Mouse (Mus musculus): Measurements from ENCODE around the gene Hsd17b3. TPM values are rescaled to one million over a fixed set of nuclear protein-coding genes. Genes with fewer than 3 reads are reported as not detected.

The Hsd17b3 gene
- polyA plus RNA-seq, 1 experiment from 2014 or later = not detected

GRCm38 (mm10) chr13:64018586-64019141 is 70.4 kb downstream of the Hsd17b3 start:
- H3K27me3 ChIP-seq (ENCODE audit: control insufficient read depth, insufficient read depth, low read length) = no peaks in the 10 kb centered on the region
- no peak overlapping the region for H3K4me3 ChIP-seq (replicated peaks; ENCODE audit: low read length)
- DNase-seq (ENCODE audit: low spot score) = no peak
- H3K36me3 ChIP-seq (replicated peaks; ENCODE audit: control insufficient read depth, insufficient read depth) = no peaks in the 10 kb centered on the region
- no peak overlapping the region for H3K27ac ChIP-seq
- no peak for ATAC-seq (ENCODE audit: low FRiP score)
- H3K9me3 ChIP-seq (ENCODE audit: control insufficient read depth, low read length) = no peaks in the 10 kb centered on the region
- H3K9ac ChIP-seq = no peak overlapping the region
- 71% methylated on average over 10 of the region's 10 CpGs for WGBS
- no peak overlapping the region for H3K4me2 ChIP-seq (replicated peaks)
- H3K4me1 ChIP-seq (replicated peaks; ENCODE audit: control insufficient read depth, insufficient read depth, low read length) = peaks cover 10% of the 10 kb centered on the region

GRCm38 (mm10) chr13:64016048-64016447 is 73.0 kb downstream of the Hsd17b3 start:
- Histone ChIP-seq H3K4me1 (replicated peaks; ENCODE audit: control insufficient read depth, insufficient read depth, low read length) (peaks cover 9% of the 10 kb centered on the region), H3K4me3 (replicated peaks; ENCODE audit: low read length) (no peak overlapping the region), H3K4me2 (replicated peaks) (no peak overlapping the region), H3K9ac (no peak overlapping the region), H3K27ac (no peak overlapping the region), H3K36me3 (replicated peaks; ENCODE audit: control insufficient read depth, insufficient read depth) (no peaks in the 10 kb centered on the region), H3K27me3 (ENCODE audit: control insufficient read depth, insufficient read depth, low read length) (no peaks in the 10 kb centered on the region), H3K9me3 (ENCODE audit: control insufficient read depth, low read length) (no peaks in the 10 kb centered on the region)
- no peak for ATAC-seq (ENCODE audit: low FRiP score)
- DNase-seq (ENCODE audit: low spot score) = no peak
- 66% methylated on average over 4 of the region's 4 CpGs for WGBS

GRCm38 (mm10) chr13:64011157-64011556 is 77.9 kb downstream of the Hsd17b3 start:
- ATAC-seq (ENCODE audit: low FRiP score) (no peak), DNase-seq (ENCODE audit: low spot score) (no peak)
- Histone ChIP-seq H3K27ac (no peak overlapping the region), H3K36me3 (replicated peaks; ENCODE audit: control insufficient read depth, insufficient read depth) (no peaks in the 10 kb centered on the region), H3K9me3 (ENCODE audit: control insufficient read depth, low read length) (no peaks in the 10 kb centered on the region), H3K4me3 (replicated peaks; ENCODE audit: low read length) (no peak overlapping the region), H3K4me1 (replicated peaks; ENCODE audit: control insufficient read depth, insufficient read depth, low read length) (no peaks in the 10 kb centered on the region), H3K27me3 (ENCODE audit: control insufficient read depth, insufficient read depth, low read length) (no peaks in the 10 kb centered on the region), H3K4me2 (replicated peaks) (no peak overlapping the region), H3K9ac (no peak overlapping the region)
- 91% methylated on average over 4 of the region's 4 CpGs for WGBS

Other genes starting within 250 kb of the Hsd17b3 start
- gene Slc35d2, start 40.1 kb upstream of the Hsd17b3 start, polyA plus RNA-seq (2014; fragmentation: Nextera tagmentation; extraction: Ambion mirVana) = 1.2 and 1.7 TPM in 2 replicates
- gene Zfp367, start 64.0 kb upstream of the Hsd17b3 start, polyA plus RNA-seq (2014; fragmentation: Nextera tagmentation; extraction: Ambion mirVana) = 5.8 and 8.0 TPM in 2 replicates
- 52.4 and 65.2 TPM in 2 replicates for gene Habp4, start 72.6 kb upstream of the Hsd17b3 start, polyA plus RNA-seq (2014; fragmentation: Nextera tagmentation; extraction: Ambion mirVana)
- 3.0 and 4.3 TPM in 2 replicates for gene Cdc14b, start 186.1 kb upstream of the Hsd17b3 start, polyA plus RNA-seq (2014; fragmentation: Nextera tagmentation; extraction: Ambion mirVana)
- gene Aaed1, start 223.5 kb upstream of the Hsd17b3 start, polyA plus RNA-seq (2014; fragmentation: Nextera tagmentation; extraction: Ambion mirVana) = 15.4 and 15.8 TPM in 2 replicates

All from hindbrain, embryonic 14.5 days (tissue).